Mouse (Mus musculus): ENCODE results near the gene Sympk.

DNA sequence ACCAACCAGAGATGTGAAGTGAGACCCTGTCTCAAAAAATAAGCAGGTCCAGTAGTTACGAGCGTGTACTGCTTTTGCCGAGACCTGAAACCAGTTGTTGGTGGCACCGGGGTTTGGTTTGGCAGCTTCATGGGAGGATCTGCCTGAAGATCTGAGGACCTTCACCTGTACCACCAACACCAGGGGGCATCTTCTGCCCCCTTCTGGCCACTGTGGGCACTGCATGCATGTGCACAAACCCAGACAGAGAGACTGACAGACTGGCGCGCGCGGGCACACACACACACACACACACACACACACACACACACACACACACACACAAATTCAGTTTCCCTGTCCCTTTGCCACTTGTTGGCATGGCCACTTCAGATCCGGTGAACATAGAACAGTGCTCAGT lies 49.3 kb downstream of the Sympk start:
- TF ChIP-seq CTCF (IDR thresholded peaks at IDR 0.05; ENCODE audit: low read depth) (peak; percentile 87), EP300 (IDR thresholded peaks at IDR 0.05; ENCODE audit: low read depth) (no peak)
